Mouse (Mus musculus) cortical plate, adult 2 months (tissue): ENCODE measurements around the gene Itpripl1.

Source experiments
- CTCF ChIP-seq: fragments of 200-500 bp; IDR thresholded peaks from 2 replicates; pipeline ENCODE4 v1.5.1; 2011; ENCODE audit warnings: mild to moderate bottlenecking, control low read depth, low read length; ENCODE audit not compliant: insufficient read depth; ENCODE audit errors: extremely low read depth
- POLR2A ChIP-seq: fragments of 200-500 bp; IDR thresholded peaks from 2 replicates; pipeline ENCODE4 v1.6.1; 2011; ENCODE audit warnings: mild to moderate bottlenecking, low read length, control low read depth; ENCODE audit not compliant: insufficient read depth; ENCODE audit errors: extremely low read depth

GRCm38 (mm10) chr2:127165675-127166074, 22.4 kb upstream of the Itpripl1 start:
- TF ChIP-seq CTCF, result no peak
- no peak for TF ChIP-seq POLR2A
